Comparison of ENCODE assay signal across 7 mouse cellular contexts in the genomic region with DNA sequence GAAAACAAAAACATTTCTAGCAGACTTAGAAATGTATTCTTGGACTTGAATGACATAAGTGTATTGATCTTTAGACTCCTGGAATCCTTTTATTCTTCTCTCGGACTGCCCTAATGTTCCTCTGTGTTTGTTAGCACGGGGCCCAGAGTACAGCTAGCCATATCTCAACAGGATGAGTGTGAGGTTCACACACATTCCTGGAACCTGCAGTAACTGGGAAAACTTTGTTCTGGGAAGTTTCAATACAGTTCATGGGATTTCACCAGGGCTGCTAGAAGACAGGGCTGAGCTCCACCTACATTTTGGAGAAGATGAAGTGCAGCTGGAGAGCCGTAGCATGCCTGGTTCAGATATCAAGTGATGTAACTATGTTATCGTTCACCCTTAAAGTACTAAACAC.
"Had no signal": no experiment of that assay in that cellular context is flagged by ENCODE, and none has a peak within 500 bp of the region (broad histone marks: within the 10 kb centered on the region; RNA-seq: fewer than 3 reads in every experiment).

No protein-coding gene starts in this region.

- DNase-seq: kidney, adult 9 months; kidney, postnatal 14 days; lung, adult 2 months; lung, postnatal 36 days; spleen, adult 18-20 months; thymus, adult 18-20 months; thymus, postnatal 14 days had no signal
